Mouse (Mus musculus) left cerebral cortex, adult 11 months (tissue): Measurements from ENCODE around the gene Olfr1466.

Experiments used
- DNase-seq: peaks from one replicate; pipeline ENCODE4 v3.0.0; 2022; ENCODE audit warnings: low spot score

The Olfr1466 gene

DNA sequence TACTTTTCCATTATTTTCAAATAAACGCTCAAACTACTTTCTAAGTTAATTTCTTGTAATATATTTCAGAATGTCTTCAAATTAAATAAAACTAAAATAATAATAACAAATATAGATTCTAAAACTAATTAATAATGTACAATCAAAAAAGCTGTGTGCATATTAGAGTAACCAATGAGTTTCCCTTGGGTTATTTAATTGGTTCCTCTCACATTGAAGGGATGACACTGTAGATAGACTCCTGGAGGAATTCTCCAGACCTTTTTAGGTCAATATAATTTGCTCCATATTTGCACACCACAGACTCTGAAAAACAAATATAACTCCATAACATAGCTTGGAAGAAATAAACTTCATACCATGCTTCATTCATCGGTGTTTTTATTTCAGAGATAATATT, at the start of gene Olfr1466:
TSS of gene Olfr1466 (plus strand) at position 301 of the 400 bp plus-strand sequence.
- DNase-seq: no peak

DNA sequence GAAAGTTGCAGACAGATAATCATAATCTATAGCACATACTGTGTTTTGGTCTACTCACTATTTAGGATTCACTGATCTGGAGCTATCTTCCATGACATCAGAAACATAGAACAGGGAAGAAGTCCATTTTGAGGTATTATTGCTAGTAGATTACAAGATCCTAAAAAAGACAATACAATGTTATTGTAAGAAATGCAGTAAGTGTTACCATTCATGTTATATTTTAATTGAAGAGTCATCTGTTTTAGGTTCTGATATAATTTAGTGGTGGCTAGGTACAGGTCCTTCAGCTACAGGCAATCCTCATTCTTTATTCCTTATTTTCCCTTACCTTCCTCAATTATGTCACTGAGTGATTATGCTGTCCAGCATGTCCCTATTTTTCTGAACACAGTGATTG, 23.2 kb upstream of the Olfr1466 start, which contains the start of gene Olfr1465:
TSS of gene Olfr1465 (minus strand) at position 101 of the 400 bp plus-strand sequence.
- no peak for DNase-seq

DNA sequence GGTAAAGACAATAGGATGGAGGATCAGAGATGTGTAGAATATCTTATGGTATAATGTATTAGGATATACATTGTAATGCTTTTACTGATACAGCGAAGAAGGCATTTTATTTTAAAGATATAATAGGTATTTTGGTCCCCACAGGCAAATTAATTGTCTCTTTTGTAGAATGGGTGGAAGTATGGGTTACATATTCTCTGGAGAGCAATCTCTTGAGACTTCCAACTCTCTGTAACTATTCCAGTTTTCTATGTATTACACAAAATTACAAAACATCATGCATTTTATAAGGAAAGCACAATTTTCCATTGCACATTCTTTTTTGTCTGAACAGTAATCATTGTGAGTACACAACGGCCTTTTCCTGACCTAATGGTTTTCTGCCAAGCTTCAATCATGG, 23.3 kb downstream of the Olfr1466 start, which contains the start of gene Olfr1467:
TSS of gene Olfr1467 (plus strand) at position 301 of the 400 bp plus-strand sequence.
- no peak for DNase-seq
